Mouse (Mus musculus) ES-Bruce4 (cell line): ENCODE measurements around the gene Ckb.

Source experiments
- CTCF ChIP-seq: IDR thresholded peaks from one replicate; pipeline ENCODE4 v1.8.1; 2011; ENCODE audit warnings: low read depth, low read length
- EP300 ChIP-seq: IDR thresholded peaks from 2 replicates; pipeline ENCODE4 v1.6.1; 2011; ENCODE audit warnings: low read depth, low read length; ENCODE audit not compliant: insufficient read depth
- POLR2A ChIP-seq: IDR thresholded peaks from one replicate; pipeline ENCODE4 v1.8.1; 2011; ENCODE audit warnings: low read length; ENCODE audit not compliant: insufficient read depth

- TF ChIP-seq EP300 (no peak), CTCF (no peak), POLR2A (no peak)
These were observed 40.3 kb upstream of the Ckb start for GRCm38 (mm10) chr12:111712476-111712875.
